Mouse (Mus musculus) forebrain, embryonic 14.5 days (tissue): ENCODE measurements around the gene Gm10577. TPM values are rescaled to one million over a fixed set of nuclear protein-coding genes. Genes with fewer than 3 reads are reported as not detected.

Source experiments
- ATAC-seq: fragments of 200-750 bp; cut with Nextera tagmentation; 2 replicates; pipeline ENCODE4 v1.8.0; 2017; ENCODE audit warnings: mild to moderate bottlenecking, moderate library complexity
- DNase-seq: peaks from one replicate; pipeline ENCODE4 v3.0.0-alpha.2; 2015; ENCODE audit warnings: low spot score
- H3K27ac ChIP-seq: fragments of 300-500 bp; sonication (generic); 2 replicates; pipeline ENCODE4 v1.5.1; 2014; ENCODE audit warnings: low read depth, mild to moderate bottlenecking, control low read depth, low read length, moderate library complexity
- H3K27me3 ChIP-seq: fragments of 300-500 bp; sonication (generic); replicated peaks from 2 replicates; pipeline ENCODE4 v1.6.1; 2014; ENCODE audit warnings: low read length, control low read depth, mixed read lengths; ENCODE audit not compliant: control insufficient read depth, insufficient read depth
- H3K36me3 ChIP-seq: fragments of 300-500 bp; sonication (generic); 2 replicates; pipeline ENCODE4 v1.6.1; 2014; ENCODE audit warnings: low read length, control low read depth; ENCODE audit not compliant: control insufficient read depth, insufficient read depth
- H3K4me1 ChIP-seq: fragments of 300-500 bp; sonication (generic); 2 replicates; pipeline ENCODE4 v1.6.1; 2014; ENCODE audit warnings: antibody characterized with exemption, low read length, control low read depth; ENCODE audit not compliant: control insufficient read depth, insufficient read depth
- H3K4me2 ChIP-seq: fragments of 300-500 bp; sonication (generic); 2 replicates; pipeline ENCODE4 v1.6.1; 2014; ENCODE audit warnings: mild to moderate bottlenecking, control low read depth, low read length
- H3K4me3 ChIP-seq: fragments of 300-500 bp; sonication (generic); 2 replicates; pipeline ENCODE4 v1.5.1; 2014; ENCODE audit warnings: low read depth, low read length, control low read depth
- H3K9ac ChIP-seq: fragments of 300-500 bp; sonication (generic); 2 replicates; pipeline ENCODE4 v1.6.1; 2014; ENCODE audit warnings: mild to moderate bottlenecking, low read length, control low read depth, moderate library complexity
- H3K9me3 ChIP-seq: fragments of 300-500 bp; sonication (generic); replicated peaks from 2 replicates; pipeline ENCODE4 v1.6.1; 2016; ENCODE audit warnings: low read length, control low read depth, mixed read lengths; ENCODE audit not compliant: control insufficient read depth
- WGBS: fragments of 180-500 bp; shearing (Covaris S2); extraction: QIAGEN DNeasy Blood & Tissue Kit; methylation state at CpG from one replicate; pipeline ENCODE4 v1.1.7; 2014; 5-methylcytosine and 5-hydroxymethylcytosine counted together
- polyA plus RNA-seq: library from polyadenylated mRNA; unstranded; fragments of >200 nt; fragmentation: Nextera tagmentation; extraction: Ambion mirVana; gene quantifications from 2 replicates; pipeline ENCODE4 v1.2.1, GENCODE M21; 2014

Gene Gm10577
- not detected in 2 replicates for polyA plus RNA-seq

DNA sequence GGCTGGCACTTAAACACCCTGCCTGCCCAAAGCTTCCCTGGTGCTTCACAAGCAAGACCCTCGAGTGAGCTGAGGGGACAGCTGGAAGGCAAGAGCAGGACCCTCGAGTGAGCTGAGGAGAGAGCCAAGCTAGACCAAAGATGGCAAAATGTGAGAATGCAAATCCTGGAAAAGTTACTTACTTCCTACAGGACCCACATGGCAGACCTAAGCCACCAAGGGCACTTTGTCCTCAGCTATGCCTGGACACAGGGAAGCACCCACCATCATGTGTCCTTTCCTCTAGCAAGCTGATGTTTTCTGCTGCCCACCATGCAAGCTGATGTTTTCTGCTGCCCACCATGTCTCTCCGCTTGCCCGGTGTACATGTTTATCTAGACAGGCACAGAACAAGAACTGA lies at the start of gene Gm10577:
Gene Gm10577, minus strand, starts transcription at position 101 of the 400 bp plus-strand sequence.
- 89% methylated on average over 4 of the region's 4 CpGs for whole genome bisulfite sequencing
- peaks cover 4% of the 10 kb centered on the region; the same call in 1 of the 2 replicates for H3K9me3 ChIP-seq
- no peak within 1 kb of the TSS for H3K27ac ChIP-seq
- no peak within 1 kb of the TSS for H3K9ac ChIP-seq
- no peaks in the 10 kb centered on the region for H3K4me1 ChIP-seq
- no peaks in the 10 kb centered on the region for H3K27me3 ChIP-seq
- H3K36me3 ChIP-seq = no peaks in the 10 kb centered on the region
- DNase-seq = no peak
- H3K4me3 ChIP-seq = no peak within 1 kb of the TSS
- no peak within 1 kb of the TSS for H3K4me2 ChIP-seq
- no peak for ATAC-seq

DNA sequence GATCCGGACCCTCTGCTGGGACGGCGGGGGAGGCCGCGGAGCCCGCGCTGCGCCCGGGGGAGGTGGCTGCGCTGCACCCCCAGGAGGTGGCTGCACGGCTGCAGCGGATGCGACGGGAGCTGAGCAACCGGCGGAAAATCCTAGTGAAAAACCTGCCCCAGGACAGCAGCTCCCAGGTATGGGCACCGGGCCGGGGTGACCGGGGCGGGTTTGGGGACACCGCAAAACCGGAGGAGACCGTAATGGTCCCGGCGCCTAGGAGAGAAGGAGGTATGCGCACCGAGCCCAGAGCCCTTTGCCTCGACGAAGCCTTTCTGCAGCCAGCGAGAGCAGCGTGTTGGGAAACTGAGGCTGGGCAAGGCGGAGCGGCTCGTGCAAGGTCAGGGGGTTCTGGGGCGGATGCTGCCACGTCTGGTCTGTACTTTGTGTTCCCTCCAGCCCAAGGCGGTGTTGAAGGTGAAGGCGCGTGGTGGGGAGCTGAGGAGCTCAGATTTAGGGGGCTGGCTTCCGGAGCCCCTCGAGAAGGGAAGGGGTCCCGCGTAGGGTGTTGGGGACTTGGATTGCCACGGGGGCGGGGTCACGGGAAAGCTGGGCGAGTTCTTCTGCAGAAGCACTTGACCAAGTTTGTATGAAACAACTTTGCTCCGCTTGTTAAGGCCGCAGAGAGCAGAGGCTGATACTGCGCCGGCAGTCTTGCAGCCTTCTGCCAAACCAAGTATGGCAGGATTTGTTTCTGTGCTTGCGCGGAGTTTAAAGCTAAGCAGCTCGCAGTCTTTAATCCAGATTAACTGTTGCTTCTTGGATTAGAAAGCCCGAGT lies 48.9 kb upstream of the Gm10577 start:
- no peaks in the 10 kb centered on the region for H3K27me3 ChIP-seq
- peak overlapping the region; percentile 97 for H3K4me2 ChIP-seq
- peak overlapping the region; percentile 70 for H3K4me3 ChIP-seq
- no peaks in the 10 kb centered on the region for H3K4me1 ChIP-seq
- H3K9ac ChIP-seq = peak overlapping the region; percentile 74
- ATAC-seq (peak; percentile 66), DNase-seq (peak; percentile 57)
- H3K9me3 ChIP-seq = no peaks in the 10 kb centered on the region
- 3% methylated on average over 54 of the region's 55 CpGs for WGBS
- H3K36me3 ChIP-seq = no peaks in the 10 kb centered on the region
- no peak overlapping the region for H3K27ac ChIP-seq

DNA sequence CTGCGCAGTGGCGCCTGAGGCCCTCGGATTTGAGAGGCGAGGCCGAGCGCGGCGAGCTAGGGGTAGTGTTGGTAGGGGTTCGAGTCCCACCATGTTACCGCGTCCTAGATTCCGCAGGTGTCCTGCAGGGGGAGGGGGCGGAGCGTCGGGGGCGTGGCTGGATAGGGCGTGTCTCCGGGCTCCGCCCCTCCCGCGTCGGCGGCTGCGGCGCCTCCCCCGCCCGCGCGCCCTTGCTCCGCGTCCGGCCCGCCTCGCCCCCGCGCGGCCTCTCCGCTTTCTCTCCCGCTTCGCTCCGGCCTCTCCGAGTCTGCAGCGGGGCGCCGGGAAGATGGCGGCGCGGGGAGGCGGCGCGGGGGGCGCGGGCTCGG lies 48.3 kb upstream of the Gm10577 start, which contains the start of gene Raver2:
Gene Raver2, plus strand, starts transcription at position 198 of the 368 bp plus-strand sequence.
- DNase-seq (peak; percentile 65), ATAC-seq (peak; percentile 83)
- Histone ChIP-seq H3K27me3 (no peaks in the 10 kb centered on the region), H3K36me3 (no peaks in the 10 kb centered on the region), H3K4me2 (peak within 1 kb of the TSS; percentile 97), H3K4me3 (peak within 1 kb of the TSS; percentile 70), H3K9me3 (no peaks in the 10 kb centered on the region), H3K27ac (no peak within 1 kb of the TSS), H3K9ac (peak within 1 kb of the TSS; percentile 74), H3K4me1 (no peaks in the 10 kb centered on the region)
- WGBS = 2% methylated on average over 32 of the region's 54 CpGs

DNA sequence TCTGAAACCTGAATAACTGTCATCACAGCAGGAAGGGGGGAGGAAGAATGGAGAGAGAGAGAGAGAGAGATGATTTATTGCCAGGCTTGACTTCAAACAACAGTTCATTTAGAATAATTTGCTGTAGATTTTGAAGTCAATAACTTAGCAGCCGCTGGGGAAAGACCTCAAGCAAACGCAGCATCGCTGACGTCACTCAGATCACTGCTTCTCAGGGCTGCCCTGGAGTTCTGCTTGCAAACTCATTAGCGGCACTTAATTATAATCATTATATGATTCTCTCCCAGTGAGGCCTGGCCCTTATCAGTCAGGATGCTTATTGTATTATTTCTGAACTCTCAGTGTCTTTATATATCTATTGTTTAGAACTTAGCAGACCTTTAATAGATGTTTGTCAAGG lies 45.9 kb upstream of the Gm10577 start:
- no peaks in the 10 kb centered on the region for H3K4me1 ChIP-seq
- no peaks in the 10 kb centered on the region for H3K9me3 ChIP-seq
- ATAC-seq (no peak), DNase-seq (peak; percentile 62)
- no peak overlapping the region for H3K4me3 ChIP-seq
- no peak overlapping the region for H3K27ac ChIP-seq
- no peak overlapping the region for H3K4me2 ChIP-seq
- no peaks in the 10 kb centered on the region for H3K27me3 ChIP-seq
- WGBS = 29% methylated on average over 5 of the region's 5 CpGs
- H3K9ac ChIP-seq = no peak overlapping the region
- H3K36me3 ChIP-seq = no peaks in the 10 kb centered on the region

DNA sequence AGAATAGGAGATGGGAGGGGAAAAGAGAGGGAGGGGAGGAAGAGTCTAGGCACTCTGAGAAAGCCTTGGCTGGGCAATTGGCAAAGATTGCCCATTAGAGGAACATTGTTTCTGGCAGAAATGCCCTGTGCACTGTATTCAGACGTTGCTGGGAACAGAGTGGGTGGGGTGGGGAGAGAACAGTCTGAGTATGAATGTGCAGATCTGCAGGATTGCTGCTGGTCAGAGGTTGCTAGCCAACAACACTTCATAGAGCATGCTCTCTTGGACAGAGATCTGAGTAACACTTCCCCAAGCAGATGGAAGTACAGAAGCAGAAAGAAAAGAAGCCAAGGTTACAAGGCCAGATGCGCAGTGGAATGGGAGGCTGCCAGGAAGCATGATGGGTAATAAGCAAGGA lies 41.6 kb upstream of the Gm10577 start:
- no peaks in the 10 kb centered on the region for H3K27me3 ChIP-seq
- ATAC-seq (no peak), DNase-seq (peak; percentile 33)
- H3K4me3 ChIP-seq = no peak overlapping the region
- H3K36me3 ChIP-seq = no peaks in the 10 kb centered on the region
- H3K4me2 ChIP-seq = no peak overlapping the region
- H3K9me3 ChIP-seq = no peaks in the 10 kb centered on the region
- no peak overlapping the region for H3K27ac ChIP-seq
- no peak overlapping the region for H3K9ac ChIP-seq
- no peaks in the 10 kb centered on the region for H3K4me1 ChIP-seq
- 64% methylated on average over 2 of the region's 2 CpGs for WGBS

DNA sequence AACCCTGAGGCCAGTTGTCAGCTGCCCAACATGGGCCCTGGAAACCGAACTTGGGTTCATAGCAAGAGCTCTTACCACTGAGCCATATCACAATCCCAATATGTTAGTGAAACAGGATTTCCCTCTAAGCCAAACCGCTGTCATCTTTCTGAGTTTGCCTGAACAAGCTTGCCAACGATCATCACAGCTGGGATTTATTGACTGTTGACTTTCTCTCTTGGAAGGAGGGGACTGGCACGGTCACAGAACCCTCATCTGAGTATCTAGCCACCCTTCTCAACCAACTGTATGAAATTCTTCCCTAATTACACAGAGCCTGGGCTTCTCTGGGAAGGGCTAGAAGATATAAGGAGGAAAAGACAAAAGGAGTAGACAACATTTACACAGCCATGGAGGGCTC lies 26.1 kb upstream of the Gm10577 start:
- H3K27me3 ChIP-seq = no peaks in the 10 kb centered on the region

DNA sequence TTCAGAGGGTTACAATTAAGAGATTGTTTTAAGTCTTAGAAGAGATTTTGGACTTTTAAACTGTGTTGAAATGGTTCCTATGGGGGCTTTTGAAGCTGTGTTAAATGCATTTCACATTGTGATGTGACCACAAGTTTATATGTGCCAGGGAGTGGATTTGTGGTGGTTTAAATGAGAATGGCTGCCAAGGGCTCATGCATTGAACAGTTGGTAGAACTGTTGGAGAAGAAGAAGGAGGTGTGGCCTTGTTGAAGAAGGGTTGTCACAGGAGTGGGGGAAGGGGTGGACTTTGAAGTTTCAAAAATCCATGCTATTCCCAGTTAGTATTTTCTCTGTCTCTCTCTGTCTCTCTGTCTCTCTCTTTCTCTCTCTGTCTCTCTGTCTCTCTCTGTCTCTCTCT lies 23.7 kb upstream of the Gm10577 start:
- no peak for ATAC-seq
- Histone ChIP-seq H3K9ac (no peak overlapping the region), H3K4me1 (no peaks in the 10 kb centered on the region), H3K36me3 (no peaks in the 10 kb centered on the region), H3K9me3 (no peaks in the 10 kb centered on the region), H3K4me3 (no peak overlapping the region), H3K4me2 (no peak overlapping the region), H3K27me3 (no peaks in the 10 kb centered on the region), H3K27ac (no peak overlapping the region)
- DNase-seq = no peak

More for the DNA sequence above, 26.1 kb upstream of the Gm10577 start:
- H3K4me2 ChIP-seq = no peak overlapping the region
- no peaks in the 10 kb centered on the region for H3K4me1 ChIP-seq
- H3K27ac ChIP-seq = no peak overlapping the region
- no peak for DNase-seq
- ATAC-seq = no peak
- H3K4me3 ChIP-seq = no peak overlapping the region
- no peak overlapping the region for H3K9ac ChIP-seq
- H3K9me3 ChIP-seq = no peaks in the 10 kb centered on the region
- 81% methylated on average over 4 of the region's 4 CpGs for WGBS
- H3K36me3 ChIP-seq = no peaks in the 10 kb centered on the region

DNA sequence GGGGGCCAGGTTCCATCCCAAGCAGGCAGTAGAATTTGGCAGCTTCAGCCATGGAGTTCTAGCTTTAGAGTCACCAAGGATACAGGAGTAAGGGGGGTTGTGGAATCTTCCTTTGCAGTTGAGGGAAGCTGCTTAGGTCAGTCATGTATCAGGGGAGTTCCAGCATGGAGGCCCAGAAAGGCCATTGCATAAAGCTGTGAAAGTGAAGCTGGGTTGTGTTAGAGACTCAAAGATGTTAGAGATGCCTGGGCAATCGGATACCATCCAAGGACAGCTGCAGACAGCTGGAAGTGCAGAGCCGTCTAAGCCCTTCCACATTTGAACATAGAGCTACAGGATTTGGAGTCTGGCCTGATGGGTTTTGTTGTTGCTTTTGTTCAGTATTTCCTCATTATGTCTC lies 23.2 kb upstream of the Gm10577 start:
- Histone ChIP-seq H3K27ac (no peak overlapping the region), H3K4me1 (no peaks in the 10 kb centered on the region), H3K4me2 (no peak overlapping the region), H3K27me3 (no peaks in the 10 kb centered on the region), H3K36me3 (no peaks in the 10 kb centered on the region), H3K4me3 (no peak overlapping the region), H3K9me3 (no peaks in the 10 kb centered on the region), H3K9ac (no peak overlapping the region)
- DNase-seq (no peak), ATAC-seq (no peak)
- WGBS = 86% methylated on average over 2 of the region's 2 CpGs

DNA sequence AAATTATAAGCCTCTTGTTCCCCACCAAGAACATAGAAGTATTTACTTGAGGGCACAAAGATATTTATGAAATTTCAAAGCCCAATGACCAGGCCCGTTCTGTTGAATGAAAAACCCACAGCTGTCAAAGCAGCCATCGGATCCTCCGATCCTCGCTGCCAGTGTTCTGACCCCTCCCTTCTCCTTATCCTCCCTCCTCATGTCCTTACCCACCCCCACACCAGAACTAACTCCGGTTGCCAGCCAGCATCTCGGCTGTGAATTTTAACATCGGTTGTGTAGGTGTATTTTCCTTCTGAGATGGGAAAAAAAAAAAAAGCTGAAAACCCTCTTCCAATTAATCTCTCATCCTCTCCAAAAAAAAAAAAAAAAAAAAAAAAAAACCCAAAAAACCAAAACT lies 16.7 kb upstream of the Gm10577 start:
- Histone ChIP-seq H3K36me3 (no peaks in the 10 kb centered on the region), H3K4me2 (no peak overlapping the region), H3K9ac (no peak overlapping the region), H3K27me3 (no peaks in the 10 kb centered on the region), H3K4me1 (no peaks in the 10 kb centered on the region), H3K4me3 (no peak overlapping the region), H3K9me3 (no peaks in the 10 kb centered on the region), H3K27ac (no peak overlapping the region)
- ATAC-seq (no peak), DNase-seq (no peak)
- 70% methylated on average over 7 of the region's 7 CpGs for WGBS
